Mouse (Mus musculus): ENCODE results near the gene Ankmy1.

GRCm38 (mm10) chr1:92936467-92936866 is 33.8 kb upstream of the Ankmy1 start:
- TF ChIP-seq POLR2A (IDR thresholded peaks at IDR 0.05; ENCODE audit: low read depth, low read length), result no peak
- no peak for TF ChIP-seq EP300 (IDR thresholded peaks at IDR 0.05; ENCODE audit: low read length)
- no peak for TF ChIP-seq ZC3H11A (IDR thresholded peaks at IDR 0.05; ENCODE audit: low read depth, low read length)
- TF ChIP-seq POLR2AphosphoS2 (IDR thresholded peaks at IDR 0.05; ENCODE audit: low read depth, low read length), result no peak
- no peak for TF ChIP-seq CTCF (conservative IDR thresholded peaks at IDR 0.05 in 1 of 2, IDR thresholded peaks at IDR 0.05 in 1 of 2; ENCODE audit: low read depth in 2 of 2, low read length in 2 of 2)
- no peak for TF ChIP-seq SIN3A (IDR thresholded peaks at IDR 0.05; ENCODE audit: low read length)
- TF ChIP-seq SMC3 (IDR thresholded peaks at IDR 0.05; ENCODE audit: low read depth, low read length), result no peak
- TF ChIP-seq USF2 (conservative IDR thresholded peaks at IDR 0.05; ENCODE audit: low read depth, low read length), result no peak
- TF ChIP-seq PAX5 (IDR thresholded peaks at IDR 0.05; ENCODE audit: low read length), result no peak
- no peak for TF ChIP-seq ZNF384 (IDR thresholded peaks at IDR 0.05; ENCODE audit: low read depth, low read length)
- TF ChIP-seq TCF12 (IDR thresholded peaks at IDR 0.05; ENCODE audit: low read depth, low read length), result no peak
- no peak for TF ChIP-seq NRF1 (IDR thresholded peaks at IDR 0.05; ENCODE audit: low read depth, low read length)
- TF ChIP-seq MEF2A (IDR thresholded peaks at IDR 0.05; ENCODE audit: borderline replicate concordance, low read depth, low read length), result no peak
- no peak for TF ChIP-seq RAD21 (IDR thresholded peaks at IDR 0.05; ENCODE audit: low read depth, low read length)
